Mouse (Mus musculus) heart, embryonic 14.5 days (tissue): ENCODE results near the gene Rab9. TPM values are rescaled to one million over a fixed set of nuclear protein-coding genes. Genes with fewer than 3 reads are reported as not detected.
A peak's percentile ranks its signal among the peaks of the same experiment; 100 is the strongest.

Experiments used
- ATAC-seq: fragments of 200-750 bp; cut with Nextera tagmentation; 2 replicates; pipeline ENCODE4 v1.8.0; 2017; ENCODE audit warnings: low read depth, moderate TSS enrichment; ENCODE audit not compliant: insufficient number of reproducible peaks, insufficient read depth, low FRiP score
- H3K27ac ChIP-seq, 2 experiments: fragments of 200-500 bp in 1 of 2; fragments of 300-500 bp in 1 of 2; sonication (generic) in 1 of 2; replicated peaks in 1 of 2; 2 replicates each; pipeline ENCODE4 v1.5.1; 2012 to 2014; ENCODE audit warnings: low read depth in 2 of 2, low read length in 2 of 2, control low read depth in 1 of 2, mild to moderate bottlenecking in 1 of 2, mixed read lengths in 1 of 2; ENCODE audit not compliant: control insufficient read depth in 1 of 2, insufficient read depth in 1 of 2
- H3K27me3 ChIP-seq: fragments of 300-500 bp; sonication (generic); 2 replicates; pipeline ENCODE4 v1.6.1; 2014; ENCODE audit warnings: mild to moderate bottlenecking, low read length, control low read depth; ENCODE audit not compliant: control insufficient read depth, insufficient read depth
- H3K36me3 ChIP-seq: fragments of 300-500 bp; sonication (generic); 2 replicates; pipeline ENCODE4 v1.6.1; 2014; ENCODE audit warnings: mild to moderate bottlenecking, control low read depth, low read length, mixed read lengths; ENCODE audit not compliant: control insufficient read depth, insufficient read depth
- H3K4me1 ChIP-seq, 2 experiments: fragments of 200-500 bp in 1 of 2; fragments of 300-500 bp in 1 of 2; sonication (generic) in 1 of 2; 2 replicates each; pipeline ENCODE4 v1.6.1; 2012 to 2014; ENCODE audit warnings: low read length in 2 of 2, control low read depth in 1 of 2, mixed read lengths in 1 of 2; ENCODE audit not compliant: control insufficient read depth in 2 of 2, insufficient read depth in 2 of 2
- H3K4me2 ChIP-seq: fragments of 300-500 bp; sonication (generic); 2 replicates; pipeline ENCODE4 v1.6.1; 2014; ENCODE audit warnings: mild to moderate bottlenecking, low read length
- H3K4me3 ChIP-seq, 2 experiments: fragments of 200-500 bp in 1 of 2; fragments of 300-500 bp in 1 of 2; sonication (generic) in 1 of 2; 2 replicates each; pipeline ENCODE4 v1.5.1; 2012 to 2014; ENCODE audit warnings: low read length in 2 of 2, mild to moderate bottlenecking in 2 of 2, control low read depth in 1 of 2, low read depth in 1 of 2, moderate library complexity in 1 of 2; ENCODE audit not compliant: control insufficient read depth in 1 of 2, insufficient read depth in 1 of 2
- H3K9ac ChIP-seq: fragments of 300-500 bp; sonication (generic); 2 replicates; pipeline ENCODE4 v1.6.1; 2014; ENCODE audit warnings: mild to moderate bottlenecking, low read length
- H3K9me3 ChIP-seq: fragments of 300-500 bp; sonication (generic); 2 replicates; pipeline ENCODE4 v1.6.1; 2016; ENCODE audit warnings: low read length, control low read depth; ENCODE audit not compliant: control insufficient read depth
- WGBS: fragments of 180-500 bp; shearing (Covaris S2); extraction: QIAGEN DNeasy Blood & Tissue Kit; methylation state at CpG from one replicate; pipeline ENCODE4 v1.1.7; 2014; 5-methylcytosine and 5-hydroxymethylcytosine counted together
- polyA plus RNA-seq: library from polyadenylated mRNA; unstranded; fragments of >200 nt; fragmentation: Nextera tagmentation; extraction: Ambion mirVana; gene quantifications from 2 replicates; pipeline ENCODE4 v1.2.1, GENCODE M21; 2014

Gene Rab9
- 34.3 and 36.4 TPM in 2 replicates for polyA plus RNA-seq

DNA sequence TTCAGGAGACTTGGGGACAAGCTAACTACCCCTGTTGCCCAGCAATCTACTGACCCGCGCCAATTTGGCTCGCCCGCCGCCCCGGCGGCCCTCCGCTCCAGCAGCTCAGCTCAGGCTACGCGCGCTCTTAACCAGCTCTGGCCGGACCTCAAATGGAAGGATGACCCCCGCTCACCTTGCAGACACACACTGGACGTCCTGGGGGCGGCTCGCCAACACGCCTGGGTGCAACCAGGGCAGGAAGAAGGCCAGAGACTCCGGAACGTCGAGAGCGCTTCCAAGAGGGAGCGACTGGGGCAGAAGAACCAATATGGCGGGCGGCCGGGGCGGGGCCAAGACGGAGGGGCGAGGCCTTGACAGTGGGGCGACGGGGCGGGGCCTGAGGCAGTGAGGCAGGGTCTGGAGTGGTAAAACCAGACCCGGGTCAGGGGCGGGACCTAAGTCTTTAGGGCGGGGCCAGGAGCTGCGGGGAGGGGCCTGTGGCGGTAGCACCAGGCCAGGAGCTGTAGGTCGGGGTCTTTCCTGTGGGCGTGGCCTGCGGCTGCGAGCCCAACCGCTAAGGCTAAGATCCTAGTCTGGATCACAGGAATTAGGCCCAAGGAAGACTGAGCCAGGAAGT is at the start of gene Rab9:
Gene Rab9 (minus strand): TSS at position 503 of the 619 bp plus-strand sequence.
- no peaks in the 10 kb centered on the region for H3K9me3 ChIP-seq
- ATAC-seq = peak; percentile 97

DNA sequence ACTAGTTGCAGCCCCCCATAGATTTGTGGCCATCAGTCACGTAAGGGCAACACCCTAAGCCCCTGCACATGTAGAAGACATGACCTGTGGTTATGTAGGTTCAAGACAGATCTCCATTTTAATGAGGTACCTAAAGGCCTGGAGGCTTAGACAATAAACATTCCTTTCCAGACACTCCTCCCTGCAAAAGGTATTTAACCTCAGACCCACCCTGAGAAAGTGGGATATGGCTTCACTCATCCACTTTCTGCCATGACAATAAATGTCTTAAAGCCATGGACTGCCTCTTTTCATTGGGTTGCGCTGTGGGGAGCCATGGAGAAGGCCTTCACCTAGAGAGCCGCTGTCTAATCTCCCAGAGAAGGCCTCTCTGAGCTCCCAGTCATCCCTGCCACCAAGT is 48.5 kb upstream of the Rab9 start:
- no peak overlapping the region for H3K4me3 ChIP-seq
- H3K27me3 ChIP-seq = no peaks in the 10 kb centered on the region
- H3K27ac ChIP-seq = no peak overlapping the region
- ATAC-seq = no peak
- H3K4me2 ChIP-seq = no peak overlapping the region
- no peak overlapping the region for H3K9ac ChIP-seq
- H3K36me3 ChIP-seq = no peaks in the 10 kb centered on the region
- 81% methylated on average over 3 of the region's 3 CpGs for WGBS
- H3K9me3 ChIP-seq = no peaks in the 10 kb centered on the region
- no peaks in the 10 kb centered on the region for H3K4me1 ChIP-seq

More for the DNA sequence above, at the start of gene Rab9:
- Histone ChIP-seq H3K4me2 (peak within 1 kb of the TSS; percentile 69), H3K4me3 (peak within 1 kb of the TSS; percentile 68 to 90), H3K36me3 (peaks cover 8% of the 10 kb centered on the region; the same call in 1 of the 2 replicates), H3K27ac (peak within 1 kb of the TSS; percentile 82 to 84), H3K4me1 (0 out of 4 replicates have a peak, but pooled peaks cover 0 to 3% of the 10 kb centered on the region in 2 experiments), H3K27me3 (no peaks in the 10 kb centered on the region), H3K9ac (peak within 1 kb of the TSS; percentile 74)
- 22% methylated on average over 35 of the region's 41 CpGs for WGBS

DNA sequence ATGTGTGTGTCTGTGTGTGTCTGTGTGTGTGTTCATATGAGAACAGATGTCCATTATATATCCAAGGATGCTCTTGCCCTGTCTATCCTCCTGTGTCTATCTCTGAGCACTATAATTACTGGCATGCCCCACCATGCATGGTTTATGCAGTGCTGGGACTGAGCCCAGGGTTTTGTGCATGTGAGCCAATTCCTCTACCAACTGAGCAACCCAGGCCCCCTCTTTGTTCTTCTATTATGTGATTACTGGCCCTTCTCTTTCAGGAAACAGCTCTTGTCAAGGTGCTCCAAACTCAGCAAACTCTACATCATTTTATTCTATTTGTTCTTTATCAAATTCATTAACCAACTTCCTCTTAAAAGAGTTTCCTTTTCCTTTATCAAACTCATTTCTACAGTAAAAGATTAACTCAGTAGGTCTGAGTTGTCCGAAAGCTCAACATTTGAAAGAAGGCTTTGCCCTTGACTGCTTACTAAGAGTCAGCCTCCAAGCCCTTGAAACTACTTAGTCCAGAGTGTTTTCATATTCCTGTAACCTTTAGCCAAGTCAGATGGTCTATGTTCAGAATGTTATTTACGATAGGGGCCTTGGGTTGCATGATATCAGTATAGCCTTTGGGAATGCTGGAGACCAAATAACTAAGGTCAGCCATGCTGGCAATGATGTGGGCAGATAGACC is 46.1 kb upstream of the Rab9 start:
- H3K27ac ChIP-seq = no peak overlapping the region
- no peak for ATAC-seq

GRCm38 (mm10) chrX:166520782-166521181 is 41.1 kb upstream of the Rab9 start:
- no peaks in the 10 kb centered on the region for H3K36me3 ChIP-seq
- no peak overlapping the region for H3K9ac ChIP-seq
- H3K27me3 ChIP-seq = no peaks in the 10 kb centered on the region
- H3K4me1 ChIP-seq = no peaks in the 10 kb centered on the region; a peak in 1 of 4 replicates
- ATAC-seq = no peak
- no peak overlapping the region for H3K27ac ChIP-seq
- H3K4me3 ChIP-seq = no peak overlapping the region
- WGBS = 78% methylated on average over 5 of the region's 5 CpGs
- no peak overlapping the region for H3K4me2 ChIP-seq
- H3K9me3 ChIP-seq = no peaks in the 10 kb centered on the region

More for the DNA sequence above, 46.1 kb upstream of the Rab9 start:
- Histone ChIP-seq H3K9ac (no peak overlapping the region), H3K4me1 (no peaks in the 10 kb centered on the region), H3K9me3 (no peaks in the 10 kb centered on the region), H3K36me3 (no peaks in the 10 kb centered on the region), H3K4me3 (no peak overlapping the region), H3K27me3 (no peaks in the 10 kb centered on the region), H3K4me2 (no peak overlapping the region)
- 74% methylated on average over 2 of the region's 2 CpGs for WGBS

GRCm38 (mm10) chrX:166518345-166518744 is 38.7 kb upstream of the Rab9 start, which contains the start of gene Tceanc:
Tceanc (minus strand) TSS chrX:166518567.
- no peak for ATAC-seq
- no peak within 1 kb of the TSS for H3K4me2 ChIP-seq
- WGBS = 73% methylated on average over 16 of the region's 16 CpGs

GRCm38 (mm10) chrX:166516631-166517030 is 37.0 kb upstream of the Rab9 start:
- no peak overlapping the region for H3K27ac ChIP-seq
- H3K4me1 ChIP-seq = no peaks in the 10 kb centered on the region; a peak in 1 of 4 replicates
- H3K4me3 ChIP-seq = no peak overlapping the region
- no peak overlapping the region for H3K9ac ChIP-seq
- no peak overlapping the region for H3K4me2 ChIP-seq
- no peaks in the 10 kb centered on the region for H3K36me3 ChIP-seq
- no peak for ATAC-seq
- WGBS = 87% methylated on average over 1 of the region's 1 CpGs
- H3K27me3 ChIP-seq = no peaks in the 10 kb centered on the region
- H3K9me3 ChIP-seq = no peaks in the 10 kb centered on the region

More at GRCm38 (mm10) chrX:166518345-166518744, 38.7 kb upstream of the Rab9 start, which contains the start of gene Tceanc:
- H3K36me3 ChIP-seq = no peaks in the 10 kb centered on the region
- no peaks in the 10 kb centered on the region; a peak in 1 of 4 replicates for H3K4me1 ChIP-seq
- H3K27ac ChIP-seq = no peak within 1 kb of the TSS
- no peak within 1 kb of the TSS for H3K4me3 ChIP-seq
- H3K9ac ChIP-seq = no peak within 1 kb of the TSS
- no peaks in the 10 kb centered on the region for H3K27me3 ChIP-seq
- H3K9me3 ChIP-seq = no peaks in the 10 kb centered on the region

DNA sequence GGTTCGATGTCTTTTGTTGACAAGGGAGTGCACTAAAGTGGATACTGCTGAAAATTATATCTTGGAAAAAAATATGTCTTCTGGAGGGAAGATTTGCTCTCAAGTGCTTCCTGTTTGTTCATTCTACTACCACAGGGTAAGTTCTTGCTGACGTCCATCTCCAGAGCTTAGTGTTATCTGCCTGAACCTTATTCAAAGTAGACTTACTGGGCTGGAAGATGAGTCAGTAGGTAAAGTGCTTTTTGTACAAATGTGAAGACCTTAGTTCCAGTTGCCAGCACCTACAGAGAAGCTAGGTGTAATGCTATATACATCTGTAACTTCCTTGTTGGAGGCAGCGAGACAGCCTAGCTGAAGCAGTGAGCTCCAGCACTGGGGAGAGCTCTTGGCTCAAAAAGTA is 36.3 kb upstream of the Rab9 start:
- 70% methylated on average over 3 of the region's 3 CpGs for WGBS
- Histone ChIP-seq H3K4me2 (no peak overlapping the region), H3K27ac (no peak overlapping the region), H3K9ac (no peak overlapping the region), H3K27me3 (no peaks in the 10 kb centered on the region), H3K4me3 (no peak overlapping the region), H3K9me3 (no peaks in the 10 kb centered on the region), H3K36me3 (no peaks in the 10 kb centered on the region), H3K4me1 (no peaks in the 10 kb centered on the region; a peak in 1 of 4 replicates)
- no peak for ATAC-seq
